Mouse (Mus musculus) spleen, adult 2 months (tissue): ENCODE measurements at regions not wholly inside any gene's neighbourhood (a gene's known extent, or its start where the extent isn't known, plus 50 kb on each side); places are given as distances from the start of the nearest gene placed in this dataset.

Experiments used
- CTCF ChIP-seq: fragments of 200-500 bp; IDR thresholded peaks from 2 replicates; pipeline ENCODE4 v1.5.1; 2011; ENCODE audit warnings: mild to moderate bottlenecking, inconsistent platforms; ENCODE audit not compliant: insufficient read depth, insufficient read length, insufficient replicate concordance; ENCODE audit errors: extremely low read depth
- POLR2A ChIP-seq: fragments of 200-500 bp; IDR thresholded peaks from 2 replicates; pipeline ENCODE4 v1.6.1; 2011; ENCODE audit warnings: low read depth, low read length, inconsistent platforms

GRCm38 (mm10) chr17:4113021-4113420 lies 417.0 kb upstream of the Nox3 start:
- TF ChIP-seq CTCF (no peak), POLR2A (no peak)
